Mouse (Mus musculus) activated CD4-positive, CD25-positive, alpha-beta regulatory T cell, adult 9 weeks (primary cell): Measurements from ENCODE around the gene Tns4. TPM values are rescaled to one million over a fixed set of nuclear protein-coding genes. Genes with fewer than 3 reads are reported as not detected.

ENCODE experiments used
- polyA plus RNA-seq: library from polyadenylated mRNA; unstranded; fragments of 100-300 nt; shearing (Covaris generic); gene quantifications from one replicate; pipeline ENCODE4 v1.2.1, GENCODE M21; 2017

Gene Tns4
- polyA plus RNA-seq, result 0.13 TPM

DNA sequence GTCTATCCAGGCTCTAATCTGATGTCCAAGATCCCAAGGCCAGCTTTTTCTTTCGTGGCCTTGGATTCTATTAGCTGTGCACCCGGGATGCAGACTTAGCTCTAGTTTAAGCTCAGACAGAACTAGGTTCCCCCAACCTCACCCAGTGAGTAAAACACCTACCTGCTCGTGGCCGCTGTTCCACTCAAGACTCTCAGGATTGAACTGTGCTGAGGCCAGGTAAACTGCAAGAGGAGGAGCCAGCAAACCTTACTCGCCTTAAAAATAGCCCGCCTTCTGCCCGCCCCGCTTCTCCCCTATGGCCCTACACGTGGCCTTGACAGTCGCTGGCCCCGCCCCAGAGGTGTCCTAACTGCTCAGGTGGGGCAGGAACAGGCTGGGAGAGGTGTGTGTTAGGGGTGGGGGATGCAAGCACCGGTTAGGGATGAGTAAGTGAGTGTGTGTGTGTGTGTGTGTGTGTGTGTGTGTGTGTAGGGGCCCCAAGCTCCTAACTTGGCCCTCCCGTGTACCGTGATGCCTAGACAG lies at the start of gene Tns4:
Tns4 (minus strand) TSS at position 230 of the 525 bp plus-strand sequence.

DNA sequence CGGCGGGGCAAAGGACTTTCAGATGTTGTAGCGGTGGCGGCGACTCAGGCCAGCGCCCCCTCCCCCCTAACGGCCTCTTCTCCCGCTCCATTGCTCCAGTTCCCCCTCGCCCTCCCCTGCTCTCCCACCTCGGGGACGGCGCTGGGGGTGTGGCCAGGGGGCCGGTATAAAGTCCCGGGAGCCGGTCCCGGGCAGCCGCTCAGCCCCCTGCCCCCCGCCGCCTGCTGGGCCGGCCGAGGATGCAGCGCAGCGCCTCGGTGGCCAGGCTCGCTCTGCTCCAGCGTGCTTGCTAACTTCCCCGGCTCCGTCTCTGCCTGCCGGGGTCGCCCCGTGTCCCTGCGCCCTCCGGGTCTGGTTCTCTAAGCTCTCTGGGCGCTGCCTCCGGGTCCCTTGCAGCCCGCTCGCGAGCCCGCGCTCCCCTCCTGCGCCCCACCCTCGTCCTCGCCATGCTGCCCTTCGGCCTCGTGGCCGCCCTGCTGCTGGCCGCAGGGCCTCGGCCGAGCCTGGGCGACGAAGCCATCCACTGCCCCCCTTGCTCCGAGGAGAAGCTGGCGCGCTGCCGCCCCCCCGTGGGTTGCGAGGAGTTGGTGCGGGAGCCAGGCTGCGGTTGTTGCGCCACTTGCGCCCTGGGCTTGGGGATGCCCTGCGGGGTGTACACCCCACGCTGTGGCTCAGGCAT lies 47.9 kb downstream of the Tns4 start, which contains the start of gene Igfbp4:
Igfbp4 (plus strand) TSS at position 194 of the 679 bp plus-strand sequence.

DNA sequence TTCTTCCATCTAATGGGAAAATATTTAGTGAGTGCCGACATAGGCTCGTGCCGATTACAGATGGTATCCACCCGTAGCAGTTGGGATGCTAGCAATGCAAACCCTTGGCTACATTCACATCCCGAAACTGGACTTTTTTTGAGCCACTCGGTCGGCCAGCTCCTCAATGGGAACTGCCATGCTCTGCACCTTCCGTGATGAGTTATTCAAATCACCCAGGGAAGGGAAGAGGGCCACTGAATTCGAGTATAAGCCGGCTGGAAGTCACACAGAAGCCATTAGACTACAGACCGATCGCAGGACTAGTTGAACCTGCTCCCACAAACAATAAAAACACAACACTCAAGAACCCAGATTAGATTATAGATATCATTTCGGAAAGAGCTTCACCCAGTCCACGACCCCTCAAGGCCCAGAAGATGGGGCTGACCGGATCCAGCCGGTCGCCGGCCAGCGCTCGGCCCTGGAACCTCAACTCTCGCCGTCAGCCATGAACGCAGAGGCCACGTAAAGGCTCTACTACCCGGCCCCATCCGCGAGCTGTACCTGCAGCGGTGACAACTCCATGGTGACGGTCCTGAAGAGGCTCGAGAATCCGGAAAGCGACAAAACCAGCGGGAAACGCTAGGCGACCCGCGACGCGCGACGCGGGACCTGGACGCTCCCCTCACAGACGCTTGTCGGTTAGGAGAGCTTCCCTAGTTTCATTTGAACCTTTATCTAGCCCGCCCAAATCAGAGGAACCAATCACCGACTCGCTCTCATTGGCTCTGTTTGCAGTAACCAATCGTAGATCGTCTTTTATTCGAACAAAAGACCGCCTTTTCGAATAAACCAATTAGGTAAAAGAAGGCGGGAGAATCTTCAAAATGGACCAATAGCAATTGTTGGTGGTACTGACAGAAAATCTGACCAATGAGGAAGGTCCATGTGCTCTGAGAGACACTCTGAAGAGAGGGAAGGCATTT lies 65.3 kb downstream of the Tns4 start, which contains the start of gene Top2a:
Top2a (minus strand) TSS at position 690 of the 968 bp plus-strand sequence.

Other genes with a start within 250 kb of the Tns4 start
- gene Wipf2, start 225.7 kb downstream of the Tns4 start, polyA plus RNA-seq, result 4.0 TPM
- gene Cdc6, start 181.5 kb downstream of the Tns4 start, polyA plus RNA-seq, result 6.7 TPM
- 48.0 TPM for gene Rara, start 161.5 kb downstream of the Tns4 start, polyA plus RNA-seq
- gene Gjd3, start 106.3 kb downstream of the Tns4 start, polyA plus RNA-seq, result not detected
- gene Top2a, start 65.1 kb downstream of the Tns4 start, polyA plus RNA-seq, result 33.4 TPM
- gene Igfbp4, start 48.1 kb downstream of the Tns4 start, polyA plus RNA-seq, result 20.6 TPM
- gene Ccr7, start 65.8 kb upstream of the Tns4 start, polyA plus RNA-seq, result 390 TPM
- gene Smarce1, start 141.7 kb upstream of the Tns4 start, polyA plus RNA-seq, result 205 TPM
- 1.2 TPM for gene Krt222, start 154.8 kb upstream of the Tns4 start, polyA plus RNA-seq
- not detected for gene Krt24, start 196.0 kb upstream of the Tns4 start, polyA plus RNA-seq
- not detected for gene Krt25, start 233.6 kb upstream of the Tns4 start, polyA plus RNA-seq
- gene Krt26, start 248.7 kb upstream of the Tns4 start, polyA plus RNA-seq, result not detected